In the genomic region with DNA sequence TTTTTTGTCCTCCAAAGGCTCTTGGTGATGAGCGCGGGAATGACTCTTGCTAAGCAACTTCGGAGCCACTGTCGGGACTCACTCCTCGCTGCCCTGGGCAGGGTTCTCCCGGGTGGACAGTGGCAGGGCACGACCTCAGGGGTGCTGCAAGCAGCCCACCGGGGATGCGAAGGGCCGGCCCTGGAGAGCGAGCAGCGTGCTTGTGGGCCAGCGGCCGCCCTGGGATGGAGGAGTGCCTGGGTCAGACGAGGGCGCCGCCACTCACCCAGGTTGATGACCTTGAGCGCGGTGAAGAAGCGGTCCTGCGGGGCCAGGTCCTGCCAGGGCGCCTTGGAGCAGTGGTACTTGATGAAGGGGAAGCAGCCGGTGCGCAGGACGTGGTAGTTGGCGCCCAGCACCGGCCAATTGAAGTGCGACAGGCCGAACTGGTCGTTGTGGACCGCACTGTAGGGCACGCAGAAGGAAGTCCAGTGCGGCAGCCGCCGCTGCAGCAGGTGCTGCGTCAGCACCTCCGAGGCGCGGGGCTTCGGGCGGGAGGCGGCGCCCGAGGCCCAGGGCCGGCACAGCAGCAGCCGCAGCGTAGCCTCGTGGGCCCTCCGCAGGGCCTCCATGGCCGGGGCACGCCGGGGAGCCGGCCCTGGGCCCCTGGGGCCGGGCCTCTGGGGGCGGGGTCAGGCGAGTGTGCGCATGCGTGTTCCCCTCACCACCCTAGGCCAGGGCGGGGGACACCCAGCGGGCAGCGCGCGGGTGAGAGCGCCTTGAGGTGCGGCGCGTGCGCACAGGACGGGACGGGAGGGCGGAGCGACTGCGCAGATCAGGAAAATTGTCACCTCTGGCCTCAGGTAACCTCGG, we compare ENCODE assay signal across 8 mouse cellular contexts. TPM values are rescaled to one million over a fixed set of nuclear protein-coding genes. Genes with fewer than 3 reads are reported as not detected.
DNase-seq lines count a peak whose midpoint lies in the region; ATAC-seq and TF ChIP-seq lines count a peak whose summit lies in the region.

Gene 2300009A05Rik (minus strand): TSS at position 636 of the 852 bp plus-strand sequence.

- H3K27me3 ChIP-seq in embryonic facial prominence, embryonic 15.5 days, result no peaks in the 10 kb centered on the region
- H3K27me3 ChIP-seq in kidney, embryonic 15.5 days, result no peaks in the 10 kb centered on the region

- peak within 1 kb of the TSS; percentile 91 for H3K27ac ChIP-seq in bone marrow, adult 2 months (ENCODE audit: control insufficient read depth, insufficient read depth, low read depth, low read length, poor library complexity)
- H3K27ac ChIP-seq in embryonic facial prominence, embryonic 15.5 days (replicated peaks), result peak within 1 kb of the TSS; percentile 80
- H3K27ac ChIP-seq in kidney, embryonic 15.5 days, result peak within 1 kb of the TSS; percentile 94

- H3K9me3 ChIP-seq in embryonic facial prominence, embryonic 15.5 days (replicated peaks), result no peaks in the 10 kb centered on the region
- no peaks in the 10 kb centered on the region for H3K9me3 ChIP-seq in kidney, embryonic 15.5 days (replicated peaks)

- H3K4me3 ChIP-seq in bone marrow, adult 2 months (replicated peaks; ENCODE audit: control insufficient read depth, low read depth, low read length), result peak within 1 kb of the TSS; percentile 88
- peak within 1 kb of the TSS; percentile 83 for H3K4me3 ChIP-seq in embryonic facial prominence, embryonic 15.5 days (replicated peaks)
- H3K4me3 ChIP-seq in kidney, embryonic 15.5 days (replicated peaks), result peak within 1 kb of the TSS; percentile 92

- WGBS in bone marrow, adult 2 months, result under 1% methylated on average over 74 of the region's 74 CpGs
- under 1% methylated on average over 72 of the region's 74 CpGs for WGBS in embryonic facial prominence, embryonic 15.5 days
- WGBS in kidney, embryonic 15.5 days, result under 1% methylated on average over 74 of the region's 74 CpGs

- no peaks in the 10 kb centered on the region for H3K36me3 ChIP-seq in embryonic facial prominence, embryonic 15.5 days
- H3K36me3 ChIP-seq in kidney, embryonic 15.5 days, result no peaks in the 10 kb centered on the region

- peak; percentile 3; the same call in 1 of the 2 replicates for TF ChIP-seq CTCF in bone marrow, adult 2 months (IDR thresholded peaks at IDR 0.05; ENCODE audit: control insufficient read depth, insufficient read depth, low read length)

- ATAC-seq in embryonic facial prominence, embryonic 15.5 days (ENCODE audit: insufficient number of reproducible peaks, low FRiP score, low TSS enrichment, low read depth), result peak; percentile 97
- peak; percentile 99 for ATAC-seq in kidney, embryonic 15.5 days (replicated peaks; ENCODE audit: low FRiP score)
- peak; percentile 92 for ATAC-seq in monocyte, adult 5-6 weeks (replicated peaks; ENCODE audit: insufficient number of reproducible peaks, low FRiP score, low TSS enrichment, poor library complexity, severe bottlenecking)

- H3K9ac ChIP-seq in embryonic facial prominence, embryonic 15.5 days, result peak within 1 kb of the TSS; percentile 79
- H3K9ac ChIP-seq in kidney, embryonic 15.5 days, result peak within 1 kb of the TSS; percentile 82

- peak; percentile 62; the same call in 1 of the 2 replicates for TF ChIP-seq POLR2A in bone marrow, adult 2 months (IDR thresholded peaks at IDR 0.05; ENCODE audit: borderline replicate concordance, control insufficient read depth, low read depth, low read length)

- peaks cover 1% of the 10 kb centered on the region; the same call in 1 of the 2 replicates for H3K4me1 ChIP-seq in bone marrow, adult 2 months (ENCODE audit: control insufficient read depth, insufficient read depth, low read length)
- peaks cover 10% of the 10 kb centered on the region for H3K4me1 ChIP-seq in embryonic facial prominence, embryonic 15.5 days
- H3K4me1 ChIP-seq in kidney, embryonic 15.5 days, result peaks cover 10% of the 10 kb centered on the region

- DNase-seq in 416B (ENCODE audit: low read depth), result peak; percentile 92
- peak; percentile 97 for DNase-seq in heart, adult 9 months (ENCODE audit: low spot score in 2 of 2)
- peak; percentile 98 for DNase-seq in liver
- DNase-seq in spleen, postnatal 4 days (ENCODE audit: low spot score in 2 of 2), result peak; percentile 97 to 99

- H3K4me2 ChIP-seq in embryonic facial prominence, embryonic 15.5 days (replicated peaks), result peak within 1 kb of the TSS; percentile 85
- H3K4me2 ChIP-seq in kidney, embryonic 15.5 days, result peak within 1 kb of the TSS; percentile 95

RNA-seq across cellular contexts. Expression of gene 2300009A05Rik, which starts in this region (rescaled TPM):
- polyA plus RNA-seq in bone marrow, adult 2 months (2011; ENCODE audit: insufficient read depth, insufficient read length, low replicate concordance, missing spikeins), result 8.1 and 19.1 TPM in 2 replicates
- polyA plus RNA-seq in embryonic facial prominence, embryonic 15.5 days (2015; fragmentation: Nextera tagmentation; extraction: Ambion mirVana), result 39.3 and 39.6 TPM in 2 replicates
- polyA plus RNA-seq in kidney, embryonic 15.5 days (2015; fragmentation: Nextera tagmentation; extraction: Ambion mirVana), result 53.2 and 57.6 TPM in 2 replicates
- 6.8 to 18.2 TPM (median 7.0 TPM) in 3 replicates for total RNA-seq in monocyte, adult 5-6 weeks (2017)

Comparison
In these comparisons a context has a peak if more than half of its experiments do, and no peak if none do; other contexts are left out.
1. Peak in every context shown above with its lines: DNase-seq, ATAC-seq, H3K4me3 ChIP-seq and H3K27ac ChIP-seq.